Mouse (Mus musculus): ENCODE measurements around the gene Ppp1r1a. TPM values are rescaled to one million over a fixed set of nuclear protein-coding genes. Genes with fewer than 3 reads are reported as not detected.

Gene Ppp1r1a
- polyA plus RNA-seq (2015; fragmentation: Nextera tagmentation; extraction: Ambion mirVana): 9.8 and 10.3 TPM in 2 replicates

DNA sequence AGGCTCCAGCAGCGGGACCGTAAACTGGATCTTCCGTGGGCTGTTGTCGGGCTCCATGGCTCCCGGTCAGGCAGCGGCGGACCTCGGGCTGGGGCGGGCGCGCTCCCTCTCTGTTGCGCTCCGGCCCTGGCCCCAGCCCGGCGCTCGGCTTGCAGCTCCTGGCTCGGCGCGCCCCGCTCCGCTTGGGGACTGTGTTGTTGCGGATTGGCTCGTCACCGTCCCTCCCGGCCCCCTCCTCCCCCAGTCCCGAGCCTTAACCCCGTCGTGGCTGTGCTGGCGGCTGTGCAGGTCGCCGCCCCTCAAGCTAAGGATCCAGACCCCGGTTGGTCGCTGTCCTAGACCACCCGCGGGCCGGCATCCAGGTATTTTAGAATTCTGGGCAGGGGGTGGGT, at the start of gene Ppp1r1a:
Ppp1r1a (minus strand) TSS at position 182 of the 392 bp plus-strand sequence.
- Histone ChIP-seq H3K4me1 (replicated peaks) (peaks cover 14% of the 10 kb centered on the region), H3K9me3 (no peaks in the 10 kb centered on the region), H3K27me3 (replicated peaks) (peaks cover 24% of the 10 kb centered on the region), H3K9ac (peak within 1 kb of the TSS; percentile 55), H3K4me2 (replicated peaks) (peak within 1 kb of the TSS; percentile 94), H3K27ac (no peak within 1 kb of the TSS), H3K36me3 (no peaks in the 10 kb centered on the region), H3K4me3 (replicated peaks) (peak within 1 kb of the TSS; percentile 62)
- peak; percentile 86 for ATAC-seq
- 0% methylated on average over 36 of the region's 36 CpGs for WGBS

DNA sequence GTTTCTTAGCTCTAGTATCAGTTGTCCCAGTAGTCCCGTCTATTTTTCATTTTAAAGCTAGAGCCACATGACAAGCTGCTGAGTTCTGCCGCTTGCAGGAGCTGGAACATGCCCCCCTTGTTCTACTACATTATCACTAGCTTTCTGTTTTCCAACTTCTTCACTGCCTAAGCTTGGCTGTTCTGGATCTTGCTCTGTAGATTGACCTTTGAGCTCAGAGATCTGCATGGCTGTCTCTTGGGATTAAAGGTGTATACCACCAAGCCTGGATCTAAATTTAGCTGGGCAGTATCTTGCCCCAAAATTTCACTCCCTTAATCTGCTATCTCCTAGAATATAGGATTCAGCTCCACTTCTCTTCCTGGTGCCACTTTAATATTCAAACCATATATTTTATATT, 48.1 kb upstream of the Ppp1r1a start:
- H3K4me3 ChIP-seq (replicated peaks): no peak overlapping the region
- H3K9me3 ChIP-seq: no peaks in the 10 kb centered on the region
- WGBS: 73% methylated on average over 2 of the region's 2 CpGs
- H3K9ac ChIP-seq: no peak overlapping the region
- H3K36me3 ChIP-seq: no peaks in the 10 kb centered on the region
- H3K4me2 ChIP-seq (replicated peaks): no peak overlapping the region
- no peak overlapping the region for H3K27ac ChIP-seq
- no peaks in the 10 kb centered on the region for H3K27me3 ChIP-seq (replicated peaks)
- ATAC-seq: no peak
- H3K4me1 ChIP-seq (replicated peaks): no peaks in the 10 kb centered on the region

DNA sequence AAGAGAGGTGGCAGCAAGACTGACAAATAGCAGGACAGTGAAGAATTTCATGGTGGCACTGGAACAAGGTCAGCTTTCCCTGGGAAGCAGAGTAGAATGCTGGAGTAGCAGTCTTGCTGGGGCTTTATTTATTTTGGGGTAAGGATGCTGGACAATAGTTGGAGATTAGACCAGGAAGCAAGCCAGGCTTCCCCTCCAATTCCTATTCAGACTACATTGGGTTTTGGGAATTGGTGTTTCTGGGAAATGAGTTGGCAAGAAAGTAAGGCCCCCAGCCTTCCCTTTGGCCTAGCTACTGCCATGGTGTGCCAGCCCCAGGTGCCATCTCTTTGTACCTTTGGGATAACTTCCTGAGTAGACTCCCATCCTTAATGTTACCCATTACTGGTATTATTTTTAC, 27.2 kb upstream of the Ppp1r1a start, which contains the start of gene Glycam1:
Glycam1 (minus strand) TSS at position 101 of the 400 bp plus-strand sequence.
- Histone ChIP-seq H3K9me3 (no peaks in the 10 kb centered on the region), H3K9ac (no peak within 1 kb of the TSS), H3K4me2 (replicated peaks) (no peak within 1 kb of the TSS), H3K27me3 (replicated peaks) (no peaks in the 10 kb centered on the region), H3K4me1 (replicated peaks) (no peaks in the 10 kb centered on the region), H3K36me3 (no peaks in the 10 kb centered on the region), H3K27ac (no peak within 1 kb of the TSS), H3K4me3 (replicated peaks) (no peak within 1 kb of the TSS)
- no peak for ATAC-seq

DNA sequence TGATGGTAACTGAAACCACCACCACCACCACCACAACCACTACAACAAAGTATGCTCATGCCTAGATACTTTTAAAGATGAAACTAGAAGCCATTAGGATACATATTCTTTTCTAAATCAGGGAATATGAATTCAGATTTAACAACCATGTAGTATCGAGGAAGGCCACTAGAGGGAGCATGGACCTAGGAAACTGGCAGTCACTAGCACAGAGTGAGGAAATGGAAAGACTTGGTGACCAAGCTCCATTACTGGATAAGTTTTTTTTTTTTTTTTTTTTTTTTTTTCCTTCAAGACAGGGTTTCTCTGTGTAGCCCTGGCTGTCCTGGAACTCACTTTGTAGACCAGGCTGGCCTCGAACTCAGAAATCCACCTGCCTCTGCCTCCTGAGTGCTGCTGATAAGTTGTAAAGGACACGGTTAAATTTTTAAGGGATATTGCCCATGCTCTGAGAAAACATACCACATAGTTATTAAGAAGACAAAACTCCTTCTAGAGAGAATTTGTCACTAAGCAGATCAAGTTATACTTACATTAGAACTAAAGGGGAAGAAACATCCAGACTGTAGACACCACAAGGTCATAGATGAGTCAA, 14.4 kb upstream of the Ppp1r1a start:
- no peak overlapping the region for H3K9ac ChIP-seq
- H3K36me3 ChIP-seq: no peaks in the 10 kb centered on the region
- H3K27ac ChIP-seq: no peak overlapping the region
- H3K27me3 ChIP-seq (replicated peaks): no peaks in the 10 kb centered on the region
- WGBS: 43% methylated on average over 3 of the region's 3 CpGs
- ATAC-seq: peak; percentile 41; the same call in 1 of the 2 replicates
- no peaks in the 10 kb centered on the region for H3K4me1 ChIP-seq (replicated peaks)
- no peak overlapping the region for H3K4me2 ChIP-seq (replicated peaks)
- H3K9me3 ChIP-seq: no peaks in the 10 kb centered on the region
- no peak overlapping the region for H3K4me3 ChIP-seq (replicated peaks)

DNA sequence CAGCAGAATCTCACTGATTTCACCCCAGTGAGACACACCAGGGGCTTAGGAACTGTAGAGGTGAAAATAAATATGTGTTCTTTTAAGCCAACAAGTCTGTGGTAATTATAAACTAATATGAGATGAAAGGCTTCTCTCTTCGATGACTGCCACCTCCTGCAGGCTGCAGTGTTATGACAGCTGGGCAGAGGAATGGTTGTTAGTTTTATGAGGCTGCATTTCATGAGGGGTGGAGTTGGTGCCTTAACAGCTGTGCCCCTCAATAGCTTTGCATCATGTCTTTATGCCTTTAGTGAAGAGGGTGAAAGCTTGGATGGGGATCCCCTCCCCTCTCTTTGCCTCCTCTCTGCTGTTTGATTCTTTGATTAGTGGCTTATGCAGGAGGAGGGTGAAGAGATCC, 13.2 kb upstream of the Ppp1r1a start:
- Histone ChIP-seq H3K9me3 (no peaks in the 10 kb centered on the region), H3K9ac (no peak overlapping the region), H3K27me3 (replicated peaks) (no peaks in the 10 kb centered on the region), H3K27ac (no peak overlapping the region), H3K36me3 (no peaks in the 10 kb centered on the region), H3K4me1 (replicated peaks) (no peaks in the 10 kb centered on the region), H3K4me3 (replicated peaks) (no peak overlapping the region), H3K4me2 (replicated peaks) (no peak overlapping the region)
- WGBS: 23% methylated on average over 1 of the region's 1 CpGs
- no peak for ATAC-seq

DNA sequence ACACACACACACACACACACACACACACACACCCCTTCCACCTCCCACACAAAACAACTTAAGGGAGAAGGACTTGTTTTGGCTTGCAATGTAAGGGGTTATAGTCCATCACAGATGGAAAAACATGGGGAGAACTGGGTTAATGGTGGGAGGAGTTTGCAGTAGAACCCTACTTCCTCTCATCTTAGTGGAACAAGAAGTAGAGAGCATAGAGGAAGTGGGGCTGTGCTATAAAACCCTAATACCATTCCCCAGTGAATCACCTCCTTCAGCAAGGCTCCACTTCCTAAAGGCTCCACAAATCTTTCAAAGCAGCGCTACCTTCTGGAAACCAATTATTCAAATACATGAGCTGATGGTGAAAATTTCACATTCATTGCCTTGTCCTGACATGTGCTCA, 11.7 kb upstream of the Ppp1r1a start:
- 86% methylated on average over 1 of the region's 1 CpGs for WGBS
- Histone ChIP-seq H3K27ac (no peak overlapping the region), H3K27me3 (replicated peaks) (no peaks in the 10 kb centered on the region), H3K9ac (no peak overlapping the region), H3K4me1 (replicated peaks) (no peaks in the 10 kb centered on the region), H3K4me2 (replicated peaks) (no peak overlapping the region), H3K4me3 (replicated peaks) (no peak overlapping the region), H3K9me3 (no peaks in the 10 kb centered on the region), H3K36me3 (no peaks in the 10 kb centered on the region)
- no peak for ATAC-seq

DNA sequence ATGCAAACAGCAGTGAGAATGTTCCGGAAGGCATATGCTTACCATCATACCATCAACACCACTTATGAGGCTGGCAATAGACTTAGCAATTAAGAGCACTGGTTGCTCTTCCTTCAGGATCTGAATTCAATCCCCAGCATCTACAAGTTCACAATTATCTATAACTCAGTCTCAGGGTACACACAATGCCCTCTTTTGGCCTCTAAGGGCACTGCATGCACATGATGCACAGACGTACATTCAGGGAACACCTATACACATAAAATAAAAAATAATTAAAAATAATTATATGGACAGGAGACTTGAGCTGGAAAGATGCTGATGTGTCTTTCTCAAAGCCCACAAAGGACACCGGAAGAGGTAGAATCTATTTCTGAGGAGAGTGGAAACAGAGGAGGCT, 10.2 kb upstream of the Ppp1r1a start:
- H3K27me3 ChIP-seq (replicated peaks): no peaks in the 10 kb centered on the region
- no peak overlapping the region for H3K9ac ChIP-seq
- no peaks in the 10 kb centered on the region for H3K9me3 ChIP-seq
- H3K4me3 ChIP-seq (replicated peaks): no peak overlapping the region
- WGBS: 76% methylated on average over 3 of the region's 3 CpGs
- no peak for ATAC-seq
- H3K36me3 ChIP-seq: no peaks in the 10 kb centered on the region
- H3K27ac ChIP-seq: no peak overlapping the region
- no peak overlapping the region for H3K4me2 ChIP-seq (replicated peaks)
- H3K4me1 ChIP-seq (replicated peaks): no peaks in the 10 kb centered on the region

DNA sequence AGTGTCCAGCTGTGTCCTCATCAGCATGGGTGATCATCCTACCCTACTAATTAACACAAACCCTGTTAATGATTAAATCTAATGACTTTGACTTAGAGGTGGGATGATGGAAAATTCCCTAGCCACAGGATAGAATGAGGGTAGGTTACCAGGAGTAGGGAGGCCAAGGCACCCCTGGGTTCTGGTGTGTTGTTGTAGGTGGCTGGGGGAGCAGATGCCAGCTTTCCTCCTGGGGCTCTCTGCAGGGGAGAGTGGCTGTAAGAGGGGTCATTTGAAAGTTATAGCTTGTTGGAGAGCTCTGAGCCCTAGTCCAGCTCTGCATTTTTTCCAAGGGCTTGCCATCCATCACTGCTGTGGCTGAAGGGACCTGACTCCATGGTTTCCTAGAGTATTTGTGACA, 4.7 kb upstream of the Ppp1r1a start:
- H3K9ac ChIP-seq: no peak overlapping the region
- no peak overlapping the region for H3K4me3 ChIP-seq (replicated peaks)
- no peaks in the 10 kb centered on the region for H3K9me3 ChIP-seq
- no peak overlapping the region for H3K4me2 ChIP-seq (replicated peaks)
- ATAC-seq: no peak
- H3K4me1 ChIP-seq (replicated peaks): peaks cover 5% of the 10 kb centered on the region
- H3K27ac ChIP-seq: no peak overlapping the region
- peaks cover 8% of the 10 kb centered on the region for H3K27me3 ChIP-seq (replicated peaks)
- H3K36me3 ChIP-seq: no peaks in the 10 kb centered on the region

DNA sequence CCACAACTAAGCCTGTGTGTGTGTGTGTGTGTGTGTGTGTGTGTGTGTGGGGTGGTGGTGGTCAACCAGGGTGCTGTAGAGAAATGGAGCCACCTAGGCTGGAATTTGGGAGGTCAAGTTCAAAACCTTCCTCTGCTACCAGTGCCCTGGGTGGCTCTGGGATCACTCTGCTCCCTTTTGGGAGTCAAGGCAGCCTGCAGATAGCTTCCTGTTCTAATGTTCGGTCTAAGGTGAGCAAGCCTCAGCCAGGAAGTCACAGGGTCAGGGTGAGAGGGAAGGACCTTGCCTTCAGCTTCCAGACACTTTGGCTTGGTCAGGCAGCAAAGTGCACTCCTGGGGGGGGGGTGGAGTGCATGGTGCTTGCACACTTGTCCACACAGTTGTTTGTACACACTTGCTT, 2.8 kb upstream of the Ppp1r1a start:
- 73% methylated on average over 1 of the region's 1 CpGs for WGBS
- H3K9me3 ChIP-seq: no peaks in the 10 kb centered on the region
- peaks cover 14% of the 10 kb centered on the region for H3K4me1 ChIP-seq (replicated peaks)
- H3K4me2 ChIP-seq (replicated peaks): no peak overlapping the region
- H3K4me3 ChIP-seq (replicated peaks): no peak overlapping the region
- no peak for ATAC-seq
- peaks cover 19% of the 10 kb centered on the region for H3K27me3 ChIP-seq (replicated peaks)
- H3K27ac ChIP-seq: no peak overlapping the region
- no peak overlapping the region for H3K9ac ChIP-seq
- H3K36me3 ChIP-seq: no peaks in the 10 kb centered on the region

DNA sequence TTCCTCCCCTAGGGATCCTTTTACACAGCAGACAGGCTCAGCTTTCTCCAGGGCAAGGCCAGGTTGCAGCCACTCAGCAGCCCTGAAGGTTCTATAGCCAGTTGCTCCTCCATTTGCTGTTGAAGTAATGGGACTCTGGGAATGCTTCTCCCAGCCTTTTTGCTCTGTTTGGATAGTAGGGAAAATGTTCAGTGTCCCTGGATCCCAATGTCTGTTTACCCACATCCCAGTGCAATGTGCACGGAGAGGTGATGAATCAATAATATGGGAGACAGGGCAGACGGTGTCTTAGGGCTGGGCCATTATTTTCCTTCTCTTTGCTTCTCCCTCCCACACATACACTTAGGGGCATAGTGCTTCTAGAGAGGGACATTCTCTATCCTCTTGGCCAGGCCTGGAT, 1.5 kb upstream of the Ppp1r1a start:
- Histone ChIP-seq H3K9ac (no peak overlapping the region), H3K4me1 (replicated peaks) (peaks cover 14% of the 10 kb centered on the region), H3K27ac (no peak overlapping the region), H3K27me3 (replicated peaks) (peaks cover 24% of the 10 kb centered on the region), H3K4me2 (replicated peaks) (no peak overlapping the region), H3K9me3 (no peaks in the 10 kb centered on the region), H3K36me3 (no peaks in the 10 kb centered on the region), H3K4me3 (replicated peaks) (no peak overlapping the region)
- WGBS: 46% methylated on average over 2 of the region's 2 CpGs
- ATAC-seq: no peak

DNA sequence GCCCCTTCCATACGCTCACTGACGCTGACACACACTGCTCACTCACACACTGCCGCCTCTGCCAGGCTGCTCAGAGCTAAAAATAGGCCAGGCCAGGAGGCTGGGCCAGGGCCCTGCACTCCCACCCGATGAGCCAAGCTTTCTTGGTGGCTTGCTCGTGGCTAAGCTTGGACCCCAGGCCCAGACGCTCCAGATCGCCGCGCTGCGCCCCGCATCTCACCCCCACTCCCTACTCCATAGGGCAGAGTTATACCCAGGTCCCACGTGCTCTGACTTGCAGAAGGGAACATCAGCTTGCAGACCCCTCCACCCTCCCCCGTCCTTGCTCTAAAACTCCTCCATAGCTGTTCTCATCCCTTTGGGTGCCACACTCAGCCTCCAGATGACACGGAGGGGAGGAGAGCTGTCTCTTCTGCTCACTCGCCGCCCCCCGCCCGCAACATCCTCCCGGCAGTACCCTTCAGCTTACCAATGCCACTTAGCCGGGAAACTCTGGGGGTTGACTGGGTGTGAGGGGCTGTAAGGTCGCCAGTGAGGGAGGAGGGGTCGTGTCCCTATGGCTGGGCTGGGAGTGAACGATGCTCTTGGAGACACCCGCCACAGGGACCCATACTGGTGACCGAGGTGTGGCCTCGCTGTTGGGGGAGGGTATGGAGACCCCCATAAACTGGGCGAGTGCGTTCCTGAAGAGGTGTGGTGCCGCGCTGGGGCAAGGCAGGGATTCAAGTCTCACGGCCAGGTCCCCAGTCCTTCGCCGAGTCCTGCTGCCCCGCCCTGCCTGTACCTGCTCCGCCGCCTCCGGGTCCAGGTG, 587 bp downstream of the Ppp1r1a start:
- peak; percentile 44 for ATAC-seq
- Histone ChIP-seq H3K36me3 (no peaks in the 10 kb centered on the region), H3K27ac (no peak overlapping the region), H3K27me3 (replicated peaks) (peaks cover 24% of the 10 kb centered on the region), H3K4me3 (replicated peaks) (peak overlapping the region; percentile 62), H3K9ac (peak overlapping the region; percentile 55), H3K4me2 (replicated peaks) (peak overlapping the region; percentile 94), H3K9me3 (no peaks in the 10 kb centered on the region), H3K4me1 (replicated peaks) (peaks cover 14% of the 10 kb centered on the region)
- 3% methylated on average over 37 of the region's 37 CpGs for WGBS

DNA sequence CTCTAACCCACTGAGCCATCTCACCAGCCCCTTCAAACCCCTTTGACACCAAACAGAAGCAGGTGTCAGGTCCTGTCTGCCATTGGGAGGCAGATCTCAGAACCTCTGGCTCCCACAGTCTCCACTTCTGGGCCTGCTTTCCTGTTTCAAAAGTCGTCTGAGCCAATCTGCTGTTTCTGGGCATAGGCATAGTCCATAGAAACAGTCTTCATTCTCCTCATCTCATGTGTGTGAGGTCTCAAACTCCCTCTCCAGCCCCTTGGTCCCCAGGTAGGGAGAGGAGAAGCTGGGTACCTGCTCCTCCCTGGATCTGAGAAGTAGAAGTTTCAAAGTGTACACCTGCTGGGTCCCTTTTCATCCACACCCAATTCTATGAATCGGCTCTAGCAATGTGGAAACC, 1.3 kb downstream of the Ppp1r1a start:
- H3K4me2 ChIP-seq (replicated peaks): no peak overlapping the region
- H3K36me3 ChIP-seq: no peaks in the 10 kb centered on the region
- no peak for ATAC-seq
- H3K9me3 ChIP-seq: no peaks in the 10 kb centered on the region
- H3K4me3 ChIP-seq (replicated peaks): no peak overlapping the region
- peaks cover 24% of the 10 kb centered on the region for H3K27me3 ChIP-seq (replicated peaks)
- H3K4me1 ChIP-seq (replicated peaks): peaks cover 14% of the 10 kb centered on the region
- 44% methylated on average over 2 of the region's 2 CpGs for WGBS
- H3K27ac ChIP-seq: no peak overlapping the region
- no peak overlapping the region for H3K9ac ChIP-seq

DNA sequence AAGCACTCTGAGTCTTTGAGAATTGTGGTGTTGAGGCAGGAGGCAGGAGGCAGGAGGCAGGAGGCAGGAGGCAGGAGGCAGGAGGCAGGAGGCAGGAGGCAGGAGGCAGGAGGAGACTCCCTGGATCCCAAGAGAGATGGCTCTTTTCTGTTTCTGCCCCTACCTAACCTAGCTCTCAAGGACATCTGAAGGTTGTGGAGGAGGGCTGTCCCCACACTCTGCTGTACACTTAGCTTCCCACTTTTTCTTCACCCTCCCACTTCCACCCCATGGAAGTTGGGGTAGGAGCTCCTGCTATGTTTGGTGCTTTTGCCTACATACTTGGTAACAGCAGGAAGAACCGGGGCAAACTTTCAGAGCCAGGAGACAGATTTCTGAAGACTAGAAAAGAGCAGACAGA, 2.0 kb downstream of the Ppp1r1a start:
- Histone ChIP-seq H3K27me3 (replicated peaks) (peaks cover 24% of the 10 kb centered on the region), H3K9me3 (no peaks in the 10 kb centered on the region), H3K36me3 (no peaks in the 10 kb centered on the region), H3K27ac (no peak overlapping the region), H3K9ac (no peak overlapping the region), H3K4me1 (replicated peaks) (peaks cover 14% of the 10 kb centered on the region), H3K4me2 (replicated peaks) (no peak overlapping the region), H3K4me3 (replicated peaks) (no peak overlapping the region)
- ATAC-seq: no peak
- WGBS: 62% methylated on average over 1 of the region's 1 CpGs
